ENCODE assay signal across 19 mouse cellular contexts in the genomic region with DNA sequence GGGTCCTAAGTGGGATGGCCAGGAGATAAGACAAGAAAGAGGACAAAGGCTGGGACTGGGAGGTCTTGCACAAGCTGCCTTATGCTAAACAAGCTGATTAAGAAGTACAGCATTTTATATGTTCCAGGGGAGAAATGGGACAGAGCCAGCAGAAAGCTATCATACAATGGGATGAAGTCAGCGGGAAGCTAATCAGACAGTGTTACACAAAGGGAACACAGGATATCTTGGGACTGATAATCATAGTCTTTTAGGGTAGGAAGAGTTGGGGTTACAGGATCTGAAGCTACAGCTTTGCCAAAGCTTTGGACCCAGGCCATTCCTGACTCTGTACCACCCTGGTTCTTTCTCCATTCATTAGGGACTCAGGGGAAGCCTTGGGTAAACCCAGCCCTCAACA.
A peak's percentile ranks its signal among the peaks of the same experiment; 100 is the strongest.
DNase-seq lines count a peak whose midpoint lies in the region; TF ChIP-seq lines count a peak whose summit lies in the region.
"Had no signal": no experiment of that assay in that cellular context is flagged by ENCODE, and none has a peak within 500 bp of the region (broad histone marks: within the 10 kb centered on the region; RNA-seq: fewer than 3 reads in every experiment).

No protein-coding gene starts in this region.

- 52% methylated on average over 1 of the region's 1 CpGs for WGBS in lung, adult 2 months

- TF ChIP-seq CTCF in lung, adult 2 months (IDR thresholded peaks at IDR 0.05; ENCODE audit: insufficient read depth, low read length) = no peak

- H3K4me3 ChIP-seq in lung, adult 2 months (replicated peaks; ENCODE audit: extremely low read depth, low read depth, low read length) = no peak overlapping the region
- H3K4me3 ChIP-seq: embryonic facial prominence, embryonic 13.5 days; embryonic facial prominence, embryonic 15.5 days; erythroblast, embryonic 14.5 days; forebrain, embryonic 10.5 days; forebrain, embryonic 12.5 days had no signal

- DNase-seq in heart, postnatal 4 days = peak; percentile 6
- DNase-seq in heart, adult 11 months = no peak
- DNase-seq in lung, postnatal 10 days = peak; percentile 11
- DNase-seq in lung, adult 2 months = no peak
- DNase-seq: adrenal gland, adult 2 months; adrenal gland, postnatal 10 days; adrenal gland, postnatal 25 days; cerebellum, adult 11 months; cerebellum, adult 18-20 months; cerebellum, adult 8-10 months; cerebellum, adult 9-11 months; cerebellum, postnatal 14 days; cerebellum, postnatal 36 days; embryo, embryonic 11 days had no signal

- TF ChIP-seq POLR2A in lung, adult 2 months (IDR thresholded peaks at IDR 0.05; ENCODE audit: borderline replicate concordance, extremely low read depth, low read depth, low read length) = no peak

- H3K4me1 ChIP-seq in lung, adult 2 months (ENCODE audit: control insufficient read depth, insufficient read depth, low read length) = no peaks in the 10 kb centered on the region; the same call in 1 of the 2 replicates
- H3K4me1 ChIP-seq: embryonic facial prominence, embryonic 13.5 days; forebrain, embryonic 12.5 days had no signal

Comparison
In these comparisons a context has a peak if more than half of its experiments do, and no peak if none do; other contexts are left out.
1. DNase-seq: peak in heart, postnatal 4 days (single experiment) and lung, postnatal 10 days (single experiment); none in heart, adult 11 months (single experiment) and lung, adult 2 months (single experiment).